In genomic region chr1:40790324-40791141, GRCm38 (mm10) we compare ENCODE assay signal across 8 mouse cellular contexts. TPM values are rescaled to one million over a fixed set of nuclear protein-coding genes. Genes with fewer than 3 reads are reported as not detected.
A peak's percentile ranks its signal among the peaks of the same experiment; 100 is the strongest.
DNase-seq lines count a peak whose midpoint lies in the region; ATAC-seq and TF ChIP-seq lines count a peak whose summit lies in the region.

Mfsd9 (minus strand) TSS chr1:40790687.

- peak within 1 kb of the TSS; percentile 85 for H3K4me3 ChIP-seq in E14TG2a.4 (replicated peaks; ENCODE audit: low read length)
- H3K4me3 ChIP-seq in forebrain, embryonic 12.5 days (replicated peaks) = peak within 1 kb of the TSS; percentile 55
- H3K4me3 ChIP-seq in heart, postnatal 0 days (ENCODE audit: low read depth, low read length) = peak within 1 kb of the TSS; percentile 66
- H3K4me3 ChIP-seq in liver, embryonic 15.5 days (replicated peaks) = peak within 1 kb of the TSS; percentile 68
- peak within 1 kb of the TSS; percentile 69 for H3K4me3 ChIP-seq in neural tube, embryonic 11.5 days (ENCODE audit: low read depth, low read length)
- H3K4me3 ChIP-seq in stomach, embryonic 16.5 days (replicated peaks; ENCODE audit: low read length) = peak within 1 kb of the TSS; percentile 59

- H3K4me2 ChIP-seq in forebrain, embryonic 12.5 days = peak within 1 kb of the TSS; percentile 71
- H3K4me2 ChIP-seq in heart, postnatal 0 days (ENCODE audit: low read depth, low read length) = peak within 1 kb of the TSS; percentile 68
- H3K4me2 ChIP-seq in liver, embryonic 15.5 days = peak within 1 kb of the TSS; percentile 79
- H3K4me2 ChIP-seq in neural tube, embryonic 11.5 days (ENCODE audit: low read depth) = peak within 1 kb of the TSS; percentile 70
- H3K4me2 ChIP-seq in stomach, embryonic 16.5 days (ENCODE audit: low read depth, low read length) = peak within 1 kb of the TSS; percentile 75

- no peak for TF ChIP-seq CTCF in E14TG2a.4 (conservative IDR thresholded peaks at IDR 0.05; ENCODE audit: low read length)
- TF ChIP-seq CTCF in heart, postnatal 0 days (IDR thresholded peaks at IDR 0.05; ENCODE audit: low read depth) = no peak

- no peak for TF ChIP-seq EP300 in heart, postnatal 0 days (IDR thresholded peaks at IDR 0.05; ENCODE audit: low read depth)

- H3K36me3 ChIP-seq in E14TG2a.4 (ENCODE audit: insufficient read depth, low read length) = no peaks in the 10 kb centered on the region
- no peaks in the 10 kb centered on the region for H3K36me3 ChIP-seq in forebrain, embryonic 12.5 days (replicated peaks)
- H3K36me3 ChIP-seq in heart, postnatal 0 days (replicated peaks; ENCODE audit: control insufficient read depth, insufficient read depth, low read length) = no peaks in the 10 kb centered on the region
- no peaks in the 10 kb centered on the region for H3K36me3 ChIP-seq in liver, embryonic 15.5 days (replicated peaks)
- H3K36me3 ChIP-seq in neural tube, embryonic 11.5 days (ENCODE audit: control insufficient read depth, insufficient read depth, low read length) = no peaks in the 10 kb centered on the region
- H3K36me3 ChIP-seq in stomach, embryonic 16.5 days (ENCODE audit: control insufficient read depth, insufficient read depth, low read length) = no peaks in the 10 kb centered on the region

- ATAC-seq in forebrain, embryonic 12.5 days (ENCODE audit: low FRiP score) = peak; percentile 93
- peak; percentile 96 for ATAC-seq in heart, postnatal 0 days (ENCODE audit: insufficient read depth, low read depth)
- peak; percentile 87 for ATAC-seq in liver, embryonic 15.5 days (ENCODE audit: insufficient read depth)
- peak; percentile 89 for ATAC-seq in neural tube, embryonic 11.5 days (ENCODE audit: insufficient read depth, low FRiP score, low TSS enrichment)
- peak; percentile 93 for ATAC-seq in stomach, embryonic 16.5 days (ENCODE audit: insufficient read depth, low FRiP score)

- WGBS in forebrain, embryonic 12.5 days = 3% methylated on average over 36 of the region's 38 CpGs
- 6% methylated on average over 38 of the region's 38 CpGs for WGBS in heart, postnatal 0 days
- 3% methylated on average over 38 of the region's 38 CpGs for WGBS in liver, embryonic 15.5 days (ENCODE audit: insufficient replicate concordance)
- WGBS in neural tube, embryonic 11.5 days = 4% methylated on average over 38 of the region's 38 CpGs
- 5% methylated on average over 38 of the region's 38 CpGs for WGBS in stomach, embryonic 16.5 days

- H3K9me3 ChIP-seq in E14TG2a.4 (ENCODE audit: low read length) = no peaks in the 10 kb centered on the region
- H3K9me3 ChIP-seq in forebrain, embryonic 12.5 days = no peaks in the 10 kb centered on the region
- no peaks in the 10 kb centered on the region for H3K9me3 ChIP-seq in heart, postnatal 0 days (replicated peaks; ENCODE audit: control insufficient read depth, low read length)
- H3K9me3 ChIP-seq in liver, embryonic 15.5 days (replicated peaks) = no peaks in the 10 kb centered on the region
- no peaks in the 10 kb centered on the region for H3K9me3 ChIP-seq in neural tube, embryonic 11.5 days (ENCODE audit: control insufficient read depth, low read length)
- no peaks in the 10 kb centered on the region for H3K9me3 ChIP-seq in stomach, embryonic 16.5 days (replicated peaks; ENCODE audit: control insufficient read depth, low read length)

- peak within 1 kb of the TSS; percentile 56; the same call in 1 of the 2 replicates for H3K27ac ChIP-seq in forebrain, embryonic 12.5 days
- no peak within 1 kb of the TSS for H3K27ac ChIP-seq in heart, postnatal 0 days (ENCODE audit: low read depth)
- H3K27ac ChIP-seq in liver, embryonic 15.5 days (replicated peaks) = peak within 1 kb of the TSS; percentile 12; the same call in 1 of the 2 replicates
- H3K27ac ChIP-seq in neural tube, embryonic 11.5 days (ENCODE audit: low read depth, low read length) = no peak within 1 kb of the TSS
- no peak within 1 kb of the TSS for H3K27ac ChIP-seq in stomach, embryonic 16.5 days (ENCODE audit: low read length)

- H3K27me3 ChIP-seq in E14TG2a.4 (ENCODE audit: insufficient read depth, low read length) = 0 out of 2 replicates have a peak, but pooled peaks cover 11% of the 10 kb centered on the region
- H3K27me3 ChIP-seq in forebrain, embryonic 12.5 days = no peaks in the 10 kb centered on the region
- no peaks in the 10 kb centered on the region for H3K27me3 ChIP-seq in heart, postnatal 0 days (ENCODE audit: control insufficient read depth, insufficient read depth, low read length)
- no peaks in the 10 kb centered on the region for H3K27me3 ChIP-seq in liver, embryonic 15.5 days
- H3K27me3 ChIP-seq in neural tube, embryonic 11.5 days (ENCODE audit: control insufficient read depth, insufficient read depth, low read length) = no peaks in the 10 kb centered on the region
- no peaks in the 10 kb centered on the region for H3K27me3 ChIP-seq in stomach, embryonic 16.5 days (ENCODE audit: control insufficient read depth, insufficient read depth, low read length)

- H3K9ac ChIP-seq in forebrain, embryonic 12.5 days = peak within 1 kb of the TSS; percentile 47
- H3K9ac ChIP-seq in heart, postnatal 0 days (replicated peaks; ENCODE audit: low read depth, low read length) = peak within 1 kb of the TSS; percentile 46
- peak within 1 kb of the TSS; percentile 67 for H3K9ac ChIP-seq in liver, embryonic 15.5 days
- peak within 1 kb of the TSS; percentile 39 for H3K9ac ChIP-seq in neural tube, embryonic 11.5 days (ENCODE audit: low read length)
- peak within 1 kb of the TSS; percentile 74 for H3K9ac ChIP-seq in stomach, embryonic 16.5 days (ENCODE audit: low read length)

- DNase-seq in c-Kit-positive CD71-positive TER-119-positive erythroid progenitor cells, embryonic 14.5 days (ENCODE audit: low spot score) = peak; percentile 84
- peak; percentile 63 for DNase-seq in heart, postnatal 0 days (ENCODE audit: low spot score)
- peak; percentile 90 to 97 for DNase-seq in kidney, postnatal 36 days
- DNase-seq in neural tube, embryonic 11.5 days (ENCODE audit: low spot score) = peak; percentile 96

- H3K4me1 ChIP-seq in E14TG2a.4 (replicated peaks; ENCODE audit: low read depth, low read length) = peaks cover 6% of the 10 kb centered on the region; the same call in 1 of the 2 replicates
- H3K4me1 ChIP-seq in forebrain, embryonic 12.5 days = peaks cover 15% of the 10 kb centered on the region
- H3K4me1 ChIP-seq in heart, postnatal 0 days (ENCODE audit: control insufficient read depth, insufficient read depth) = no peaks in the 10 kb centered on the region
- H3K4me1 ChIP-seq in liver, embryonic 15.5 days (replicated peaks) = peaks cover 17% of the 10 kb centered on the region
- no peaks in the 10 kb centered on the region for H3K4me1 ChIP-seq in neural tube, embryonic 11.5 days (ENCODE audit: control insufficient read depth, insufficient read depth, low read length)
- no peaks in the 10 kb centered on the region for H3K4me1 ChIP-seq in stomach, embryonic 16.5 days (ENCODE audit: control insufficient read depth, insufficient read depth, low read length)

RNA-seq across cellular contexts. Expression of gene Mfsd9, which starts in this region (rescaled TPM):
- 3.0 and 3.2 TPM in 2 replicates for polyA plus RNA-seq in forebrain, embryonic 12.5 days (2016; fragmentation: Nextera tagmentation; extraction: Ambion mirVana)
- 2.2 and 3.5 TPM in 2 replicates for total RNA-seq in heart, postnatal 0 days (2014; rRNA removed; ENCODE audit: low replicate concordance)
- polyA plus RNA-seq in heart, postnatal 0 days (2015; fragmentation: Nextera tagmentation; extraction: Ambion mirVana) = 1.2 and 1.6 TPM in 2 replicates
- polyA plus RNA-seq in liver, embryonic 15.5 days (2015; fragmentation: Nextera tagmentation; extraction: Ambion mirVana) = 0.89 and 1.1 TPM in 2 replicates
- polyA plus RNA-seq in neural tube, embryonic 11.5 days (2014; fragmentation: Nextera tagmentation; extraction: Ambion mirVana) = 4.0 and 5.0 TPM in 2 replicates
- polyA plus RNA-seq in stomach, embryonic 16.5 days (2015; fragmentation: Nextera tagmentation; extraction: Ambion mirVana) = 4.6 and 5.0 TPM in 2 replicates

Comparison
In these comparisons a context has a peak if more than half of its experiments do, and no peak if none do; other contexts are left out.
1. H3K27ac ChIP-seq: peak in forebrain, embryonic 12.5 days (single experiment) and liver, embryonic 15.5 days (single experiment); none in heart, postnatal 0 days (single experiment), neural tube, embryonic 11.5 days (single experiment) and stomach, embryonic 16.5 days (single experiment).
2. Peak in every context shown above with its lines, with median percentiles within 50 percentile points of each other: H3K4me3 ChIP-seq, DNase-seq, ATAC-seq, H3K4me2 ChIP-seq and H3K9ac ChIP-seq.